Mouse (Mus musculus) urinary bladder, postnatal 14 days (tissue): ENCODE results near the gene Pno1.

Experiments used
- DNase-seq: peaks from one replicate; pipeline ENCODE4 v3.0.0; 2021; ENCODE audit warnings: low spot score

Gene Pno1

DNA sequence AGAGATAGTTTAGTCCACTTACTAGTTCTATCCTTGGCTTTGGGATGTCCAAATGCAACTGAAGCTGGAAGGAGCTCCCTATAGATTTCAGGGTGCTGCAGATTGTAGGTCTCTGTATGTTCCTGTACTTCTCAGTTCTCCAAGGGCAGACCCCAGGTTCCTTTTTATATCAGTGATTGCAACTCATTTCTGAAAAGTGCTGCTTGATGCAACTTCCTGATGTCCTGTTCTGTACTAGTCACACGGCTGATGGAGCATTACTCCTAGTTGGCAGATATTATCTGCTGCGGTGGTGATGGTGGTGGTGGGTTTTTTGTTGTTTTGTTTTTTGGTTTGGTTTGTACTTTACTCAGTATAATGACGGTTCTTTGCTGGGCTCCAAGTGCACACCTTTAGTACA lies 30.6 kb downstream of the Pno1 start:
- DNase-seq: no peak

GRCm38 (mm10) chr11:17176638-17177037 lies 34.7 kb downstream of the Pno1 start:
- DNase-seq: no peak

- DNase-seq: no peak
Observed at GRCm38 (mm10) chr11:17172300-17172699, 39.1 kb downstream of the Pno1 start.

- no peak for DNase-seq
Observed at GRCm38 (mm10) chr11:17170938-17171729, 40.2 kb downstream of the Pno1 start.

DNA sequence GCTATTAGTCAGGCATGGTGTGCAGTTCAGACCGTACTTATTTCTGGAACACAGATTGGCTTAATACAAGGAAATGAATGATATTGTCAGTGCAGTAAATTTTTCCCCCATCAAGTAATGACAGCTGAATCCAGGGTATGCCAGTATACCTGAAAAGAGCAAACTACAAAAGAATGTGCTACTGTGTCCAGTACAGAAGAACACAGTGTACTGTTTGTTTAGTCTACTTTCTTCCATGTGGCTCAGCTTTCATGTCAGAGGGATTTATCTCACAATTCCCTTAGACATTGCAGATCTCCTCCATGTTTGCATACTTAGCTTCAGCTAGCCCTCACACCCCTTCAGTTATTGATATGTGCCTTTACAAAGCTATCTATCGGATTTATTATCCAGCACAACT lies 42.1 kb downstream of the Pno1 start:
- no peak for DNase-seq

GRCm38 (mm10) chr11:17166627-17167026 lies 44.7 kb downstream of the Pno1 start:
- no peak for DNase-seq

DNA sequence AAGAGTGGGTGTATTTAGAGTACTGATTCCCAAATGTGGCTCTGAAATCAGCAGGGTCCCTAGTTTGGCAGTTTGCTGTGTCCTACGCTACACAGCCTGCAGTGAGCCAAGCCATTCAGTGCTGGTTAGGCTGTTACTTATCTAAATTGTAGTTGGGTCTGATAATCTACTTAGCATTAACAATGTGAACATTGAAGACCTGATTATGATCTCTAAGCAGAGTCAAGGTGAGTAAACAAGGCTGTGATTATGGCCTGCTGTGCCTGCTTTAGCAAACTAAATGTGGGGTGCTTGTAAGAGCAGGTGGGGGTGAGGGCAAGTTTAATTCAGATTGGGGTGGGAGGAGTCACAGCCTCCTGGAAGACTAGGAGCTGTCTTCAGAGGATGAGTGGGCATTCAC lies 47.4 kb downstream of the Pno1 start:
- DNase-seq: no peak

DNA sequence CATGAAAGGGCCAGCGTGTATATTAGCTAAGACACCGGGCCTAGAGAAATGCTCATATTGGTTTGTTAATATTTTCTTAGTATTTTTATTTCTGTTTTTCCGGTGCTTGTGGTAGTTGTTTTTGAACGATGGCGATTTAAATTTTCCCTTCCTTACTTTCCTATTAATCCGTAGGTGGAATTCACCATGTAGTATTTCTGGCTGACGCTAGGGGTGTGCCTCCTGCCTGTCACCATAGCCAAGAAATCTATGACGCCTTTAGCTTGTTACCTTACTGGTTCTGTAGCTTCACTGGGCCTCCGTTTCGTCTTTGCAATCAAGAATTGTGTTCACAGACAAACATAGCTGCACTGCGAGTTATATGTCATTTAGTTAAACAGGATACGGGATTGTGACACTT lies 51.1 kb downstream of the Pno1 start:
- peak; percentile 64 for DNase-seq

- DNase-seq: peak; percentile 35
Observed at GRCm38 (mm10) chr11:17159738-17160241, 51.6 kb downstream of the Pno1 start.

GRCm38 (mm10) chr11:17158858-17159737 lies 52.3 kb downstream of the Pno1 start, which contains the start of gene Ppp3r1:
Gene Ppp3r1, plus strand, starts transcription at chr11:17159263.
- DNase-seq: peak; percentile 98
